Mouse (Mus musculus): ENCODE measurements around the gene Nr2c1.
A peak's percentile ranks its signal among the peaks of the same experiment; 100 is the strongest.

GRCm38 (mm10) chr10:94225026-94225750, 77.4 kb downstream of the Nr2c1 start:
- TF ChIP-seq CTCF (IDR thresholded peaks at IDR 0.05; ENCODE audit: borderline replicate concordance, extremely low read depth, insufficient read depth, insufficient read length) (peak; percentile 34; the same call in 1 of the 2 replicates), POLR2A (IDR thresholded peaks at IDR 0.05; ENCODE audit: borderline replicate concordance, extremely low read depth, insufficient read depth, insufficient read length, poor library complexity, severe bottlenecking) (no peak)
